Mouse (Mus musculus): ENCODE results near the gene Lipk. TPM values are rescaled to one million over a fixed set of nuclear protein-coding genes. Genes with fewer than 3 reads are reported as not detected.

Lipk gene
- total RNA-seq (2022), result not detected

DNA sequence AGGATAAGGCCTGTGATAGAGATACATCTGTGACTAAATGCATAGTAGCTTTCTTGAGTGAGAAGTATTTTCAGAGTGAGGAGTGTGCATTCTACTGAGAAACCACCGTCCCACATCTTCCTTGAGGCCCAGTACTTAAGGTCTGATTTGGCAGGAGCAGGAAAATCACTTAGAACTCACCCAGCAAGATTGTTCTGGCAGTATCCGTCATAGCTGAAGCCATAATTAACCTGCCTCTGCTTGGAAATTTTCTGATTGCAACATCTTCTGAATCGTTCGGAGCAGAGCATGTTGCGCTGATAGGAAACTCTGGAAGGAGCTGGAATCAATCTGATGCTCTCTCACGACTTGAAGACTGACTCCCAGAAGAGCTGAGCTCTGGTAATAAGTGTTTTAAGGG is at the start of gene Lipk:
Lipk (plus strand) TSS at position 289 of the 400 bp plus-strand sequence.
- DNase-seq (ENCODE audit: low spot score in 2 of 2), result no peak

DNA sequence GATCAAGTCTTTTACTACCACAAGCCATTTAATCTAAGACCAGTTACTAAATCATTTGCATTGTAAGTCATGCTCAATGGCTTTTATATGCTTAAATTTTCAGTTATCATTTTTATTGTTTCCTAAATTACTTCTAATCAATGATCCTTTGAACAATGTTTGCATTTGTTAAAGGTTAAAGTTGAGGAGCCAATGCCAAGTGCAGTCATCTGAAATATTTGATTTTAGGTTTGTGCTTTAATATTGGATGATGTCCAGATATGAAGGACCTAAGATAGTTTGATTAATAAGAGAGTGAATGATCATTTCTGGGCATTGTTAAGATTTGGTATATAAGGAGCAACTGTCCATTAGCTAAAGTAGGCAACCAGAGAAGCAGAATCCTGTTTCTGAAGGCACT is 47.2 kb upstream of the Lipk start, which contains the start of gene Lipf:
Lipf (plus strand) TSS at position 301 of the 400 bp plus-strand sequence.
- no peak for DNase-seq (ENCODE audit: low spot score in 2 of 2)

DNA sequence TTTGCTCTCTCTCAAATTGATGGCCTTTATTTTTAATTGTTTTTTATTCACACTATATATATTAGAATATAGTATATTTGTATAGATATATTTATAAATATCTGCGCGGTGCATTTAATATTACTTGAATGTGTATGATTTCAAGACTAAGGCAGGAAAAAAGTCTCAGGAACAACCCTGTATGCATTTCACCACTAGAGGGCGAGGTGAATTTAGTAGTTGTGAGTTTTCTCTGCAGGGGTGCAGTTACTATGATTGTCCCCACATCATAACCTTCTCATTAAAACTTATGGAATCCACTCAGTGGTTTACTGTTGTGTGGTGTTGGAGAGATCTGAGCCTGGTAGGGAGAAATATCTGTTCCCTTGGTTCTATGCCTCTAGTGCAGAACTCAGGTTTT is 29.1 kb upstream of the Lipk start:
- no peak for DNase-seq (ENCODE audit: low spot score in 2 of 2)

DNA sequence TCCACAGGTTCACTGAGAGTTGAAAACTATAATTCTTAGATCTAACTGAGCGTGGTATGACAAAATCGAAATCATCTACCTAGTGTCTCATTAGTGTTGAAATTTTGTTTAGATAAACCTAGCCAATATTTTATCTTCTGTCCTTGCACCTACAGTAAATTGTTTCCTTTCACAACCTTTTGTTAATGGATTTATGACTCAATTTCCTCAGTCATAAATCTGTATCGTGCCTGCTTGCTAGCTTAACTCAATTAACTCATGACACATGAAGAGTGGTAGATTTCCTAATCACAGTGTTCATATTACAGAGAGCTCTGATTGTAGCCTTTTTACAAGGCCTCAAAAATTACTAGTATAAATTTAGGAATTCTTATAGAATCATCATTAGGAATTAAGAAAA is 25.0 kb upstream of the Lipk start:
- DNase-seq (ENCODE audit: low spot score in 2 of 2), result no peak

DNA sequence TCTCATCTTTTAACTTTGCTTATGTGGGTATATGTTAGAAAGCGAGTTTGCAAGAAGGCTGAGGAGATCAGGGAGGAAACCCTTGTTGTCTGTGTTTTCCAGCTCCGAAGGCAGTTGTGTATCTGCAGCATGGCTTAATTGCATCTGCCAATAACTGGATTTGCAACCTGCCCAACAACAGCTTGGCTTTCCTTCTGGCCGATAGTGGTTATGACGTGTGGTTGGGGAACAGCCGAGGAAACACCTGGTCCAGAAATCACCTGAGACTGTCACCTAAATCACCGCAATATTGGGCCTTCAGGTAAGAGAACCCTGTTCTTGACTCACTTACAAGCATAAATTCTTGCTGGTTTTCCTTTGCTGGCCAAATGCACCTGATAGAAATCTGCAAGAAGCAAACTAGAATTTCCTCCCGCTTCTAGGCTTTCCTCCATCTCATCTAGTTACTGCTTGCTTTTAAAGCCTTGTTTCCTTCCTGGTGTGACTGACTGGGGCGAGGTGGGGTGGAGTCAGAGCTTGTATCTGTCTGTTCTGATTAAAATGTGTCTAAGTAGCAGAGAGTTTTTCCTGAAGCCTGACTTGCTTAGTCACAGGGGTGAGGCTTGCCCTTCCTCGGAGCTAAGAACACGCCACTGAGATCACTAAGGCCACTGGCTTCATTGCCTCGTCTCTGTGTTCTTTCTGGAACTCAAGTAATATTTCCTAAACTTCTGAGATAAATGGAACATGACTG is 13.5 kb downstream of the Lipk start:
- no peak for DNase-seq (ENCODE audit: low spot score in 2 of 2)

DNA sequence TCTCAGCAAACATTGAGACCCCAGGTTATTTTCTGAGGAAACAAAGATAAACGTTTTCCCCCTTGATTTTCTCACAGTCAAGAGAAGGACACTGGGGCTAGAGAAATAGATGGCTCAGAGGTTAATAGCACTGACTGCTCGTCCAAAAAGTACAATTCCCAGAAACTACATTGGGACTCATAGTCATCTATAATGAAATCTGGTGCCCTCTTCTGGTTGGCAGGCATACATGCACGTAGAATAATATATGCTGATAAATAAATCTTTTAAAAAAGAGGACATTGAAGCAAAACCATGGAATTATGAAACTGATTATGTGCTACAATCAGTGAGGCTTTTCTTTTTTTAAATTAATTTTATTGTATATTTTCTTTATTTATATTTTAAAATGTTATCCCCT is 14.7 kb downstream of the Lipk start:
- no peak for DNase-seq (ENCODE audit: low spot score in 2 of 2)

DNA sequence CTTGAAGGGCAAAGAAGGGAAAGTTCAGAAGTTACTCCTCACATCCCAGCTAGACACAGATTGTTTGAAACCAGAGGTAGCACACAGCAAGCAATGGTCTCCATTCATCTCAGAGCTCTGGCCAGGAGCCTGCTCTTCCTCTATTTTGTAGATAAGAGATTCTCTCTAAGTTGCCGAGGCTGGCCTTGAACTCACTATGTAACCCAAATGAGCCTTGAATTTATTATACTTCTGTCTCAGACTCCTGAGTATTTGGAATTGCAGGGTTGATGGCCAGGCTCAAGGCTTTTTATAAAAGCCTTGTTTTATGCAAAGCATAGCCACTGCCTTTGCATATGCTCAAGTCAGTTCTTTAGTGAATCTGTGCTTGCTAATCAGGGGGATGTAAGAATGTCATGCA is 31.6 kb downstream of the Lipk start:
- no peak for DNase-seq (ENCODE audit: low spot score in 2 of 2)

DNA sequence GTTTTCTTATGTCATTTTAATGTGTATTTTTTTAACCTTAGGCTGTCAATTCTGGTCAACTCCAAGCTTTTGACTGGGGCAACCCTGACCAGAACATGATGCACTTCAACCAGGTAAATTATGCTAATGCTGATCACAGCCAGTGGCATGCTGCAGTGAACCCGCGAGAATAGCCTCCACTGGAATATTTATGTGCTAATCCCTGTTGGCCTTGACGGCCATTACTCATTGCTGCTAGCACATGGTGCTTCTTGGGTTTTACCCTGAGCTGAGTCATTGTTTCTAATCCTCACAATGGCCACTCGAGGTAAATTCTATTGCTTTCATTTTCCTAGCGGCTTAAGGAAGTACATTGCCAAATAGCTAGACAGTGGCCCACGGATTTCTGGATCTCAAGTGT is 34.9 kb downstream of the Lipk start:
- DNase-seq (ENCODE audit: low spot score in 2 of 2), result no peak

DNA sequence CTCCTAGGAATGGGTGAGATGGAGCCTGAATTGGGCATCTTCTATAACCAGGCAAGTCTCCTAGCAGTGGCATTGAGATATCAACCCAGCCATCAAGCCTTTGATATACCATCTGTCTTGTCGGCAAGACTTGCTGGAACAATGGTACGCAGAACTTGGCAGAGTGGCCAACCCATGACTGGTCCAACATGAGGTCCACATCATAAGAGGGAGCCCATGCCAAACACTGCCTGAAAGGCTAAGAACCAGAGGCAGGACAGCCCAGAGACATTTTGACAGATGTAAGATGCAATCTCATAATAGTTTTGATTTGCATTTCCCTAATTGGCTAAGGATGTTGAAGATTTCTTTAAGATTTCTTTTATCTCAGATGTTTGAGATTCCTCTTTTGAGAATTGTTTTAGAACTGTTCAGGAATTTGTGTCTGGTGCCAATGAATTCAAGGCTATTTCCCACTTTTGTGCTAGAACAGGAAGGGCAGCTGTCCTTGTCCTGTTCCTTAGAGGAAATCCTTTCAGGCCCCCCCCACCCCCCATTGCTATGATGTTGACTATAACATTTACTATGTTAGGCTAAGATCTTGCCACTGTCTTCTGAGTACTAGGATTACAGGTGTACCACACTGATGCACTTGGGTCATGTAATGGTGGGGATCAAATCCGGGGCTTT is 41.4 kb downstream of the Lipk start:
- no peak for DNase-seq (ENCODE audit: low spot score in 2 of 2)

DNA sequence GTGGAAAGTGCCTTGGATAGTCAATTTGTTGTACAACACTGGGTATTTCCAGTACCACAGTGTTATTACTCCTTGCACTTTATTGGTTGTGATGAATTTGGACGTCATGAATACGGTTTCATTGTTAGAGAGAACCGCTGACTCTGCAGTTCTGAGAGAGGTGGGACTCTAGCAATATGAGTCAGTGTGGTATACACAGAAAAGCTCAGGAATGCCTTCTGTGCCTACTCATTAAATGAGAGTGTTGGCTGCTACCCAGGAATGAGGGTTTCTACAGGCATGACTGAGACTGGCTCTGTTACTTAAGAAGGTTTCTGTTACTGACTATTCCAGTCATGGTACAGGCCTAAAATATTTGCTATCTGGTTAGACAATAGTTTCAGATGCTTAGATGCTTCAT is 43.4 kb downstream of the Lipk start:
- no peak for DNase-seq (ENCODE audit: low spot score in 2 of 2)

DNA sequence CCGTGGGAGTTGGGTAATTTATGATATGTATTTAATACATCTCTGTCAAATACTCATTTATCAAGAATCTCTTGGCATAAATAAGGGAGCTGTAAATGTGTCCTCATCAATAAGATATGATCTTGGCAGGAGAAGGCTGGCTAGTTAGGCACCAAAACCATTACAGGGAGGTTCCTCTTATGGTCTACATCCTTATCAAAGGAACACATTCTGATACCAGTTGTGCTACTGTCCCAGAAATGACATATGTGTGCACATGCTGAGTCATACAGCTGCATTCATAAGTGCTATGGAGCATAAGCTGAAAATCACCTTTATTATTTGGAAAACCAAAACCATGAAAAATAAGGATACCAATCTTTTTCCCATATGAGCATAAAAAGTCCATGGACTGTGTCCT is 55.5 kb downstream of the Lipk start:
- no peak for DNase-seq (ENCODE audit: low spot score in 2 of 2)

DNA sequence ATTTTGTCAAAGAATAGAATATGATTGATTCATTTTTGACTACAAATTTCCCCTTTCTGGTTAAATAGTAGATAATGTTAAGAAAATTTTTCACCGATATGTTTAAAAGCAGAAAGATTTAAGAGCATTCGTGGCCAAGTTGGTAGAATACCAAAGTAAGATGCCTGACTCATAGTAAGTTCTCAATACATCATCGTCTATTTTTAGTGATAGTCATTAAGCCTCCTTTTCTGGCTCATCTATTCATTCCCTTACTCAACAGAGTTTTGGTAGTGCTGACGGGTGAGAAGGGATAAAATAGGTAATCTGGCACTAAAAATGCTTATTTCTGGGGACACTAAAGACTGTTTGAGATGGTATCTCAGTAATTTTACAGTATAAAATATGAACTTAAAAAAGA is 56.0 kb downstream of the Lipk start:
- DNase-seq (ENCODE audit: low spot score in 2 of 2), result no peak

DNA sequence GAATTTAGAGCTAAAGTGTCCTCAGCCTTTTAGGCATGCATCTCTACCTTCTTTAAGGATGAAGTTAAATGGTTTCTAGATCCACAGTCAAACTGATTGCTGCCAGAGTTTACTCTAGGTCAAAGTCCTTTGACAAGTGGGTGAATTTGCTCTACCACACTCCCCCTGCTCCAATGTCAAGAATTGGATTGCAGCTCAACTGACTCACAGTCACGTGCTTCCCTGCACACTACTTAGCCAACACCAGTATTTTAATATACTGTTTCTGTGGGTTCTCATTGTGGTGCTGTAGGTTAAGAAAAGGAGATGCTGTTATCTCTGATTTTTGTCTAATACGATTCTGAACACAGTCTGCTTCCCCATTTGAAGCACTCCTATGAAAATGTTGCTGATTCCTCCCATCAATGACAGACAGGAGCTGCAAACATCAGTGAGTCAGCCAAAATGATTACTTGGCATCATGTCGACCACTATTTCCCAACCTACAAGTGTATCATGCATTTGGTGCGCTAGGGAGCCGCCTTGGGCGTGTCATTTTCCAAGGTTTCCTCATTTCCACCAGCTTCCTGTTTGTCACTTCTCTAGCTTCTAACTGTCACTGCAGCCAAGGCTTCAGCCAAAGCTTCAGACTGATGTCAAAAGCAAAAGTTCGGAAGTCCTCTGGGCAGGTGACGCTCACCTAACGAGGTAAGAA is 58.8 kb downstream of the Lipk start, which contains the start of gene Lipn:
Lipn (plus strand) TSS at position 580 of the 694 bp plus-strand sequence.
- no peak for DNase-seq (ENCODE audit: low spot score in 2 of 2)

DNA sequence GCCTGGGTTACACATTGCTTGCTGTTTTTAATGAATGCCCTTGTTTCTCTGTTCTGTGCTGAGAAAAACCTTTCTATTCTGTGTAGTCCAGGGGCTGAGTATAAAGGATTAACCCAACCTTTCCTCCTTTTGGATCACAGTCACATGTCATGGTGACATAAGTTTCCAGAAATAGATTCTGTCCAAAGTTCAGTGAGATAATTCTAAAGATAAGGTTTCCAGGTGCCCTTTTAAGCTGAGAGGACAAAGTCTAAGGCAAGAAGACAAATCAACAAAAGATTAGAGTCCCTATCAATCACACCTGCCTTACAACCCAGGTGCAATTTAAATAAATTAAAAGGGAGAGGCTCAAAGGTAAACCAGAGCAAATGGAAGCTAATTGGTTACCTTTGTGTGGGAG is 66.1 kb downstream of the Lipk start:
- no peak for DNase-seq (ENCODE audit: low spot score in 2 of 2)

DNA sequence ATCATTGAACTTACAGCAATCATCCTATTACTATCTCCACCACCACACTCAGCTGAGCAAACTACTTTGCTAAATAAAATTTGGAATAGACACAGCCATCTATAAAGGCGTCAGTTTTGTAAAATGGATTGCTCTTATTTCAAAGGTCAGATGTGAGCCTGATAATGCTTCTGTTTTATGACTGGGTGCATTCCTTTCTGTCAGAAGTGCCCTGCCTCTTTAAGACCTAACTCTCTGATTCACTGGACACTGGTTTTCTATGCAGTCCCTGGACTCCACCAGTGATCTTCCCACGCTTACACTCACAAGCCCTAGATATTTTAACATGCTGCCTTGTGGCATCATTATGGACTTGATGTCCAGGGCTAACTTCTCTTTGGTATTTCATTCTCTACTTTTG is 70.0 kb downstream of the Lipk start:
- no peak for DNase-seq (ENCODE audit: low spot score in 2 of 2)

DNA sequence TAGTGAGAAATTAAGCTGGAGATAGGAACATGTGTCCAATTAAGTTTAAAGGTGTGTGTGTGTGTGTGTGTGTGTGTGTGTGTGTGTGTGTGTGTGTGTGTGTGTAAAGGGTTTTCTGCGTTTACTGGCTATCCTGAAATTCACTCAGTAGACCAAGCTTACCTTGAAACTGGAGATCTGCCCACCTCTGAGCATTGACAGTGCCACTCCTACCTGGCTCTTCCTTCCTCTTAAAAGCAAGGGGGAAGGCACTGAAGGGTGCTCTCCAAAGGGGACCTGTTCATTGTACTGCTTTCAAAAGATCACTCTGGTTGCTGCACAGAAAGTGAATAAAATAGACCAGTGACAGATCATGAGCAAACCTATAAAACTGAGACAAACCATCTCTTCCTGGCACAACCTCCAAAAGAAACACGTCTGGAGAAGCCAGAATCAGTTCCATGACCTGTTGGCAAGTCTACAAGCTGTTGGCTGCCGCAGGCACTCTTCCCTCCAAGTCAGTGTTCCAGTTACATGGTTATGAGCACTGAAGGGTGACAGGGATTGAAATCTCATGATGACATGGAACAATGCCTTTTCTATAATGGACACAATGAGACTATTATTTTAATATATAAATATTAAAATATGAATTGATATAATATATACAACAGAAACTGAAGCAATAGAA is 81.1 kb downstream of the Lipk start:
- no peak for DNase-seq (ENCODE audit: low spot score in 2 of 2)

DNA sequence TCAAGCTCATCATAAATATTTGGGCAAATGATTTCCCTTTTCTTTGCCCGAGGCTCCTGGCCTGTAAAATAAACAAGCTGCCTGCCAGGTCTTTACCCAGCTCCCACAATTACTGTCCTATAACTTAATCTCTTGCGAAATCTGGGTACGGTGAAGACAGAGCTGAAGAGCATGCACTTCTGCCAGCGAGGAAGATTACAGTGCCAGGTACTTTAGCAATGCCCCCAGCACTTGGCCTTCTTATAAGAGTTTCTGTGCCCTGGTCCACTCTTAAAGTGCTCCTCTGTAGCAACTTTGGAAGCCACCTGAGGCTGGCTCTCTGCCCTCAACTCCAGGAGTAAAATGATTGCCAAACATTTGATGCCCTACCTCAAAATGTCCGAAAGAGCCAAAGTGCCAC is 87.3 kb downstream of the Lipk start:
- no peak for DNase-seq (ENCODE audit: low spot score in 2 of 2)

DNA sequence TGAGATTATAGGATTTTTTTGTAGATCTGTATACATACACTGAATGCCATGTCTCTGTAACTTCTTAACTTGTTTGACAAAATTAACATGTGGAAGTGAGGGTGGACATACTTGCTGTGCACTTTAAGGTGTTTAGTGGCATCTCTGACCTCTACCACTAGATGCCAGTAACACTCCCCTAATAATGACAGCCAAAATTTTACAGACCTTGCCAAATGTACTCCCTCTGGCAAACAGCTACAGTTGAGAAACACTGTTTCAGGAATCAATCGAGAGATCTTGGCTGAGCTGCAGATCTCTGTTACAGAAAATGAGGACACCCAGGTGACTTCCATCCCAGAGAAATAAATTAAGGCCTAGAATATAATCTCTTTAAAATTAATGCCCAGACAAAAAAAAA is 88.1 kb downstream of the Lipk start:
- no peak for DNase-seq (ENCODE audit: low spot score in 2 of 2)
